Mouse (Mus musculus): ENCODE data around the gene Pgrmc1. TPM values are rescaled to one million over a fixed set of nuclear protein-coding genes. Genes with fewer than 3 reads are reported as not detected.

Pgrmc1 gene
- polyA plus RNA-seq, 1 experiment from 2014 or later, result 663 TPM

GRCm38 (mm10) chrX:36598390-36598810, 394 bp downstream of the Pgrmc1 start:
- Histone ChIP-seq H3K9ac (ENCODE audit: low read depth, low read length) (peak overlapping the region; percentile 82), H3K9me3 (ENCODE audit: control insufficient read depth, low read length) (no peaks in the 10 kb centered on the region), H3K36me3 (ENCODE audit: control insufficient read depth, insufficient read depth, low read length) (0 out of 2 replicates have a peak, but pooled peaks cover 3% of the 10 kb centered on the region), H3K4me2 (ENCODE audit: low read length) (peak overlapping the region; percentile 62), H3K4me3 (ENCODE audit: low read length) (peak overlapping the region; percentile 66), H3K4me1 (ENCODE audit: control insufficient read depth, insufficient read depth, low read depth, low read length) (peaks cover 5% of the 10 kb centered on the region), H3K27me3 (replicated peaks; ENCODE audit: control insufficient read depth, insufficient read depth, low read length) (no peaks in the 10 kb centered on the region), H3K27ac (ENCODE audit: low read depth, low read length) (peak overlapping the region; percentile 87)
- 28% methylated on average over 41 of the region's 41 CpGs for WGBS
- ATAC-seq, result peak; percentile 55

GRCm38 (mm10) chrX:36598861-36599344, 897 bp downstream of the Pgrmc1 start:
- peak; percentile 70 for ATAC-seq

GRCm38 (mm10) chrX:36599656-36600055, 1.6 kb downstream of the Pgrmc1 start:
- Histone ChIP-seq H3K27ac (ENCODE audit: low read depth, low read length) (no peak overlapping the region), H3K9me3 (ENCODE audit: control insufficient read depth, low read length) (no peaks in the 10 kb centered on the region), H3K4me1 (ENCODE audit: control insufficient read depth, insufficient read depth, low read depth, low read length) (peaks cover 5% of the 10 kb centered on the region), H3K27me3 (replicated peaks; ENCODE audit: control insufficient read depth, insufficient read depth, low read length) (no peaks in the 10 kb centered on the region), H3K4me3 (ENCODE audit: low read length) (peak overlapping the region; percentile 66), H3K36me3 (ENCODE audit: control insufficient read depth, insufficient read depth, low read length) (0 out of 2 replicates have a peak, but pooled peaks cover 4% of the 10 kb centered on the region), H3K4me2 (ENCODE audit: low read length) (peak overlapping the region; percentile 62), H3K9ac (ENCODE audit: low read depth, low read length) (peak overlapping the region; percentile 47)
- 31% methylated on average over 3 of the region's 3 CpGs for WGBS
- ATAC-seq, result no peak

More at GRCm38 (mm10) chrX:36598861-36599344, 897 bp downstream of the Pgrmc1 start:
- no peaks in the 10 kb centered on the region for H3K9me3 ChIP-seq (ENCODE audit: control insufficient read depth, low read length)
- WGBS, result 29% methylated on average over 14 of the region's 14 CpGs
- H3K27me3 ChIP-seq (replicated peaks; ENCODE audit: control insufficient read depth, insufficient read depth, low read length), result no peaks in the 10 kb centered on the region
- H3K9ac ChIP-seq (ENCODE audit: low read depth, low read length), result peak overlapping the region; percentile 82
- H3K4me3 ChIP-seq (ENCODE audit: low read length), result peak overlapping the region; percentile 66
- H3K4me2 ChIP-seq (ENCODE audit: low read length), result peak overlapping the region; percentile 62
- H3K27ac ChIP-seq (ENCODE audit: low read depth, low read length), result peak overlapping the region; percentile 87; the same call in 1 of the 2 replicates
- peaks cover 5% of the 10 kb centered on the region for H3K4me1 ChIP-seq (ENCODE audit: control insufficient read depth, insufficient read depth, low read depth, low read length)
- H3K36me3 ChIP-seq (ENCODE audit: control insufficient read depth, insufficient read depth, low read length), result 0 out of 2 replicates have a peak, but pooled peaks cover 4% of the 10 kb centered on the region

GRCm38 (mm10) chrX:36600066-36600465, 2.1 kb downstream of the Pgrmc1 start:
- no peak overlapping the region for H3K9ac ChIP-seq (ENCODE audit: low read depth, low read length)
- no peak for ATAC-seq
- H3K27me3 ChIP-seq (replicated peaks; ENCODE audit: control insufficient read depth, insufficient read depth, low read length), result no peaks in the 10 kb centered on the region
- H3K36me3 ChIP-seq (ENCODE audit: control insufficient read depth, insufficient read depth, low read length), result peaks cover 4% of the 10 kb centered on the region; the same call in 1 of the 2 replicates
- no peak overlapping the region for H3K27ac ChIP-seq (ENCODE audit: low read depth, low read length)
- peaks cover 5% of the 10 kb centered on the region for H3K4me1 ChIP-seq (ENCODE audit: control insufficient read depth, insufficient read depth, low read depth, low read length)
- H3K9me3 ChIP-seq (ENCODE audit: control insufficient read depth, low read length), result no peaks in the 10 kb centered on the region
- peak overlapping the region; percentile 66 for H3K4me3 ChIP-seq (ENCODE audit: low read length)
- WGBS, result 59% methylated on average over 8 of the region's 8 CpGs
- peak overlapping the region; percentile 62 for H3K4me2 ChIP-seq (ENCODE audit: low read length)

GRCm38 (mm10) chrX:36602926-36603325, 4.9 kb downstream of the Pgrmc1 start:
- WGBS, result 89% methylated on average over 2 of the region's 2 CpGs

GRCm38 (mm10) chrX:36604040-36604439, 6.0 kb downstream of the Pgrmc1 start:
- no peak overlapping the region for H3K27ac ChIP-seq (ENCODE audit: low read depth, low read length)
- no peak for ATAC-seq
- no peak overlapping the region for H3K9ac ChIP-seq (ENCODE audit: low read depth, low read length)
- H3K36me3 ChIP-seq (ENCODE audit: control insufficient read depth, insufficient read depth, low read length), result peaks cover 6% of the 10 kb centered on the region; the same call in 1 of the 2 replicates
- no peaks in the 10 kb centered on the region for H3K27me3 ChIP-seq (replicated peaks; ENCODE audit: control insufficient read depth, insufficient read depth, low read length)
- no peak overlapping the region for H3K4me2 ChIP-seq (ENCODE audit: low read length)
- H3K9me3 ChIP-seq (ENCODE audit: control insufficient read depth, low read length), result no peaks in the 10 kb centered on the region
- H3K4me3 ChIP-seq (ENCODE audit: low read length), result no peak overlapping the region
- 85% methylated on average over 4 of the region's 4 CpGs for WGBS
- peaks cover 5% of the 10 kb centered on the region for H3K4me1 ChIP-seq (ENCODE audit: control insufficient read depth, insufficient read depth, low read depth, low read length)

More at GRCm38 (mm10) chrX:36602926-36603325, 4.9 kb downstream of the Pgrmc1 start:
- no peak overlapping the region for H3K4me3 ChIP-seq (ENCODE audit: low read length)
- H3K9ac ChIP-seq (ENCODE audit: low read depth, low read length), result no peak overlapping the region
- ATAC-seq, result no peak
- H3K27me3 ChIP-seq (replicated peaks; ENCODE audit: control insufficient read depth, insufficient read depth, low read length), result no peaks in the 10 kb centered on the region
- H3K4me1 ChIP-seq (ENCODE audit: control insufficient read depth, insufficient read depth, low read depth, low read length), result peaks cover 5% of the 10 kb centered on the region
- no peak overlapping the region for H3K4me2 ChIP-seq (ENCODE audit: low read length)
- no peaks in the 10 kb centered on the region for H3K9me3 ChIP-seq (ENCODE audit: control insufficient read depth, low read length)
- H3K27ac ChIP-seq (ENCODE audit: low read depth, low read length), result no peak overlapping the region
- H3K36me3 ChIP-seq (ENCODE audit: control insufficient read depth, insufficient read depth, low read length), result peaks cover 6% of the 10 kb centered on the region; the same call in 1 of the 2 replicates

GRCm38 (mm10) chrX:36609117-36609516, 11.1 kb downstream of the Pgrmc1 start:
- H3K9me3 ChIP-seq (ENCODE audit: control insufficient read depth, low read length), result no peaks in the 10 kb centered on the region
- H3K4me3 ChIP-seq (ENCODE audit: low read length), result no peak overlapping the region
- ATAC-seq, result no peak
- H3K4me1 ChIP-seq (ENCODE audit: control insufficient read depth, insufficient read depth, low read depth, low read length), result no peaks in the 10 kb centered on the region
- 89% methylated on average over 2 of the region's 2 CpGs for WGBS
- no peak overlapping the region for H3K27ac ChIP-seq (ENCODE audit: low read depth, low read length)
- no peaks in the 10 kb centered on the region for H3K27me3 ChIP-seq (replicated peaks; ENCODE audit: control insufficient read depth, insufficient read depth, low read length)
- H3K4me2 ChIP-seq (ENCODE audit: low read length), result no peak overlapping the region
- H3K36me3 ChIP-seq (ENCODE audit: control insufficient read depth, insufficient read depth, low read length), result peaks cover 7% of the 10 kb centered on the region
- no peak overlapping the region for H3K9ac ChIP-seq (ENCODE audit: low read depth, low read length)

- H3K9ac ChIP-seq (ENCODE audit: low read depth, low read length), result no peak overlapping the region
- H3K9me3 ChIP-seq (ENCODE audit: control insufficient read depth, low read length), result no peaks in the 10 kb centered on the region
- no peaks in the 10 kb centered on the region for H3K36me3 ChIP-seq (ENCODE audit: control insufficient read depth, insufficient read depth, low read length)
- no peak overlapping the region for H3K4me2 ChIP-seq (ENCODE audit: low read length)
- H3K27ac ChIP-seq (ENCODE audit: low read depth, low read length), result no peak overlapping the region
- H3K4me3 ChIP-seq (ENCODE audit: low read length), result no peak overlapping the region
- ATAC-seq, result no peak
- WGBS, result 77% methylated on average over 3 of the region's 3 CpGs
- no peaks in the 10 kb centered on the region for H3K4me1 ChIP-seq (ENCODE audit: control insufficient read depth, insufficient read depth, low read depth, low read length)
- H3K27me3 ChIP-seq (replicated peaks; ENCODE audit: control insufficient read depth, insufficient read depth, low read length), result no peaks in the 10 kb centered on the region
Observed at GRCm38 (mm10) chrX:36628102-36628501, 30.1 kb downstream of the Pgrmc1 start.

- Histone ChIP-seq H3K9me3 (ENCODE audit: control insufficient read depth, low read length) (no peaks in the 10 kb centered on the region), H3K27ac (ENCODE audit: low read depth, low read length) (no peak overlapping the region), H3K36me3 (ENCODE audit: control insufficient read depth, insufficient read depth, low read length) (no peaks in the 10 kb centered on the region), H3K4me1 (ENCODE audit: control insufficient read depth, insufficient read depth, low read depth, low read length) (no peaks in the 10 kb centered on the region), H3K27me3 (replicated peaks; ENCODE audit: control insufficient read depth, insufficient read depth, low read length) (no peaks in the 10 kb centered on the region), H3K4me2 (ENCODE audit: low read length) (no peak overlapping the region), H3K4me3 (ENCODE audit: low read length) (no peak overlapping the region), H3K9ac (ENCODE audit: low read depth, low read length) (no peak overlapping the region)
- no peak for ATAC-seq
- WGBS, result 7% methylated on average over 1 of the region's 1 CpGs
Observed at GRCm38 (mm10) chrX:36630771-36631170, 32.8 kb downstream of the Pgrmc1 start.
